Mouse (Mus musculus) spleen, postnatal 10 days (tissue): ENCODE results near the gene Gm21732.
"Not testable (repeated sequence)": the region's sequence is repeated elsewhere in the genome, so short reads cannot be mapped to it uniquely, and the experiment has no call there.

Experiments
- DNase-seq, 2 experiments: peaks; one replicate each; pipeline ENCODE4 v3.0.0; 2021 to 2022; ENCODE audit warnings: low spot score in 2 of 2

The Gm21732 gene

GRCm38 (mm10) chrY:38575591-38575990, at the start of gene Gm21732:
Gm21732 (minus strand) TSS chrY:38575691.
- DNase-seq = not testable (repeated sequence)
